Mouse (Mus musculus) layer of hippocampus, adult 9-10 months (tissue): ENCODE measurements around the gene St7.
"Not testable (repeated sequence)": the region's sequence is repeated elsewhere in the genome, so short reads cannot be mapped to it uniquely, and the experiment has no call there.

Experiments used
- DNase-seq: peaks from one replicate; pipeline ENCODE4 v3.0.0; 2022; ENCODE audit warnings: low spot score

St7 gene

GRCm38 (mm10) chr6:17692647-17693046, at the start of gene St7:
TSS of gene St7 (plus strand) at chr6:17692933.
- no peak for DNase-seq

- no peak for DNase-seq
These were observed 46.6 kb upstream of the St7 start for GRCm38 (mm10) chr6:17646107-17646506.

GRCm38 (mm10) chr6:17652132-17652531, 40.6 kb upstream of the St7 start:
- no peak for DNase-seq

GRCm38 (mm10) chr6:17655080-17655479, 37.7 kb upstream of the St7 start:
- no peak for DNase-seq

GRCm38 (mm10) chr6:17657308-17657707, 35.4 kb upstream of the St7 start:
- peak; percentile 74 for DNase-seq

GRCm38 (mm10) chr6:17665348-17665747, 27.4 kb upstream of the St7 start:
- no peak for DNase-seq

- DNase-seq, result no peak
These were observed 26.7 kb upstream of the St7 start for GRCm38 (mm10) chr6:17666024-17666423.

- no peak for DNase-seq
These were observed 24.9 kb upstream of the St7 start for GRCm38 (mm10) chr6:17667813-17668212.

- DNase-seq, result no peak
These were observed 24.4 kb upstream of the St7 start for GRCm38 (mm10) chr6:17668334-17668733.

GRCm38 (mm10) chr6:17669826-17670225, 22.9 kb upstream of the St7 start:
- no peak for DNase-seq

- DNase-seq, result no peak
These were observed 17.5 kb upstream of the St7 start for GRCm38 (mm10) chr6:17675019-17675756.

GRCm38 (mm10) chr6:17677008-17677407, 15.7 kb upstream of the St7 start:
- DNase-seq, result no peak

- no peak for DNase-seq
These were observed 12.3 kb upstream of the St7 start for GRCm38 (mm10) chr6:17680266-17680925.

GRCm38 (mm10) chr6:17681810-17682209, 10.9 kb upstream of the St7 start:
- no peak for DNase-seq

- DNase-seq, result no peak
These were observed 4.1 kb upstream of the St7 start for GRCm38 (mm10) chr6:17688676-17689075.

- no peak for DNase-seq
These were observed 1.2 kb downstream of the St7 start for GRCm38 (mm10) chr6:17693726-17694549.

- no peak for DNase-seq
These were observed 1.8 kb downstream of the St7 start for GRCm38 (mm10) chr6:17694550-17694951.

GRCm38 (mm10) chr6:17696321-17696734, 3.6 kb downstream of the St7 start:
- DNase-seq, result no peak

GRCm38 (mm10) chr6:17700936-17701612, 8.3 kb downstream of the St7 start:
- no peak for DNase-seq

- not testable (repeated sequence) for DNase-seq
These were observed 11.3 kb downstream of the St7 start for GRCm38 (mm10) chr6:17704038-17704437.

GRCm38 (mm10) chr6:17705973-17706372, 13.2 kb downstream of the St7 start:
- DNase-seq, result no peak

GRCm38 (mm10) chr6:17718978-17719377, 26.2 kb downstream of the St7 start:
- DNase-seq, result no peak
